Mouse (Mus musculus) hindbrain, embryonic 11.5 days (tissue): ENCODE measurements around the gene Tbc1d10a. TPM values are rescaled to one million over a fixed set of nuclear protein-coding genes. Genes with fewer than 3 reads are reported as not detected.

ENCODE experiments used
- ATAC-seq: fragments of 200-750 bp; cut with Nextera tagmentation; 2 replicates; pipeline ENCODE4 v1.8.0; 2017; ENCODE audit warnings: mild to moderate bottlenecking, moderate TSS enrichment, moderate library complexity; ENCODE audit not compliant: low FRiP score
- DNase-seq: peaks from one replicate; pipeline ENCODE4 v3.0.0-alpha.2; 2015; ENCODE audit warnings: low spot score
- H3K27ac ChIP-seq: fragments of 300-500 bp; sonication (generic); 2 replicates; pipeline ENCODE4 v1.5.1; 2014; ENCODE audit warnings: mild to moderate bottlenecking, low read depth, low read length
- H3K27me3 ChIP-seq: fragments of 300-500 bp; sonication (generic); 2 replicates; pipeline ENCODE4 v1.6.1; 2014; ENCODE audit warnings: mild to moderate bottlenecking, low read length, moderate library complexity, mixed read lengths; ENCODE audit not compliant: control insufficient read depth, insufficient read depth
- H3K36me3 ChIP-seq: fragments of 300-500 bp; sonication (generic); 2 replicates; pipeline ENCODE4 v1.6.1; 2014; ENCODE audit warnings: mild to moderate bottlenecking, low read length, moderate library complexity, mixed read lengths; ENCODE audit not compliant: control insufficient read depth, insufficient read depth
- H3K4me1 ChIP-seq: fragments of 300-500 bp; sonication (generic); replicated peaks from 2 replicates; pipeline ENCODE4 v1.6.1; 2014; ENCODE audit warnings: low read length, mixed read lengths; ENCODE audit not compliant: control insufficient read depth, insufficient read depth
- H3K4me2 ChIP-seq: fragments of 300-500 bp; sonication (generic); replicated peaks from 2 replicates; pipeline ENCODE4 v1.6.1; 2014; ENCODE audit warnings: mild to moderate bottlenecking, low read depth, low read length
- H3K4me3 ChIP-seq: fragments of 300-500 bp; sonication (generic); 2 replicates; pipeline ENCODE4 v1.5.1; 2014; ENCODE audit warnings: low read depth, low read length
- H3K9ac ChIP-seq: fragments of 300-500 bp; sonication (generic); 2 replicates; pipeline ENCODE4 v1.6.1; 2014; ENCODE audit warnings: low read depth, low read length
- H3K9me3 ChIP-seq: fragments of 300-500 bp; sonication (generic); 2 replicates; pipeline ENCODE4 v1.6.1; 2016; ENCODE audit warnings: low read length; ENCODE audit not compliant: control insufficient read depth
- WGBS: fragments of 180-500 bp; shearing (Covaris S2); extraction: QIAGEN DNeasy Blood & Tissue Kit; methylation state at CpG from one replicate; pipeline ENCODE4 v1.1.7; 2014; 5-methylcytosine and 5-hydroxymethylcytosine counted together
- polyA plus RNA-seq: library from polyadenylated mRNA; unstranded; fragments of >200 nt; fragmentation: Nextera tagmentation; extraction: Ambion mirVana; gene quantifications from 2 replicates; pipeline ENCODE4 v1.2.1, GENCODE M21; 2014

Tbc1d10a gene
- polyA plus RNA-seq, 1 experiment from 2014 or later: 13.8 TPM

- whole genome bisulfite sequencing: 82% methylated on average over 16 of the region's 16 CpGs
- no peak for ATAC-seq
- DNase-seq: no peak
Measured at GRCm38 (mm10) chr11:4235665-4236545, 49.3 kb downstream of the Tbc1d10a start, which contains the start of gene Osm. TSS of gene Osm (plus strand) at chr11:4236420.

DNA sequence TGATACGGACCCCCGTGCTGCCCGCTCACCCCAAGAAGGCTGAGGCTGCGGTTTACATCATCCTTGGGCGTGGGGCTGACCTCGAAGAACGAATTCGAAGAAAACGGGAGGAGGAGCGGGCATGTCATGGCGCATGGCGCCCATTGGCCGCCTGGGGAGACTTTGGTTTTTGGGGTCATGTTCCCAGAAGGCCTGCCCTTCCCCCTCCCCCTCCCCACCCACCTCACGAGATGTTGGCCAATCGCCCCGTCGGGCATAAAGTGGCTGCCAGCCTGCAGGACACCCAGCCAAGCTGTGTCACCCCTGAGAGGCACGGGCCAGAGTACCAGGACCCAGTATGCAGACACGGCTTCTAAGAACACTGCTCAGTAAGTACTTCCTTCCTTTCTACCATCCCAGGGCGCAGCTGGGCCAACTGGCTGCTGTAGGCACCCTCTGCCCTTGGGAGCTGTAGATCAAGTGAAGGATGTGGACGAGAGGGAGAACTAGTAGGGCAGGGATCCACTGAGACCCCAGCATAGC lies 50.0 kb downstream of the Tbc1d10a start:
- WGBS: 94% methylated on average over 21 of the region's 21 CpGs
- Histone ChIP-seq H3K4me1 (no peaks in the 10 kb centered on the region), H3K27ac (no peak overlapping the region), H3K9ac (no peak overlapping the region), H3K9me3 (no peaks in the 10 kb centered on the region), H3K36me3 (no peaks in the 10 kb centered on the region), H3K4me3 (no peak overlapping the region), H3K4me2 (no peak overlapping the region), H3K27me3 (no peaks in the 10 kb centered on the region)
- DNase-seq (no peak), ATAC-seq (no peak)

More at GRCm38 (mm10) chr11:4235665-4236545, 49.3 kb downstream of the Tbc1d10a start, which contains the start of gene Osm:
- Histone ChIP-seq H3K4me2 (no peak within 1 kb of the TSS), H3K4me1 (no peaks in the 10 kb centered on the region), H3K9me3 (no peaks in the 10 kb centered on the region), H3K27me3 (no peaks in the 10 kb centered on the region), H3K4me3 (no peak within 1 kb of the TSS), H3K27ac (no peak within 1 kb of the TSS), H3K36me3 (no peaks in the 10 kb centered on the region), H3K9ac (no peak within 1 kb of the TSS)

- 82% methylated on average over 17 of the region's 18 CpGs for whole genome bisulfite sequencing
- Histone ChIP-seq H3K4me3 (no peak overlapping the region), H3K4me2 (no peak overlapping the region), H3K27me3 (no peaks in the 10 kb centered on the region), H3K9ac (no peak overlapping the region), H3K9me3 (no peaks in the 10 kb centered on the region), H3K36me3 (no peaks in the 10 kb centered on the region), H3K27ac (no peak overlapping the region), H3K4me1 (no peaks in the 10 kb centered on the region)
- no peak for ATAC-seq
- no peak for DNase-seq
Measured at GRCm38 (mm10) chr11:4237389-4237912, 50.9 kb downstream of the Tbc1d10a start.

GRCm38 (mm10) chr11:4238167-4238566 lies 51.6 kb downstream of the Tbc1d10a start:
- 87% methylated on average over 6 of the region's 6 CpGs for WGBS

DNA sequence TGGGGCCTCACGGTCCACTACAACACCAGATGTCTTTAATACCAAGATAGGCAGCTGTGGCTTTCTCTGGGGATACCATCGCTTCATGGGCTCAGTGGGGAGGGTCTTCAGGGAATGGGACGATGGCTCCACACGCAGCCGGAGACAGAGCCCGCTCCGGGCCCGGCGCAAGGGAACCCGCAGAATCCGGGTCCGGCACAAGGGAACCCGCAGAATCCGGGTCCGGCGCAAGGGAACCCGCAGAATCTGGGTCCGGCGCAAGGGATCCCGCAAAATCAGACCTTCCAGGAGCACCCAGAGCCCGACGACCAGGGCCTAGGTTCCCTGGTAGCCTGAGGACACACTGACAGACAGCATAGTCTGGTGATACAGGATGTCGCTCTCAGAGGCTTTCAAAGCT lies 53.1 kb downstream of the Tbc1d10a start:
- Histone ChIP-seq H3K9me3 (no peaks in the 10 kb centered on the region), H3K27ac (no peak overlapping the region), H3K4me2 (no peak overlapping the region), H3K27me3 (no peaks in the 10 kb centered on the region), H3K9ac (no peak overlapping the region), H3K36me3 (no peaks in the 10 kb centered on the region), H3K4me1 (no peaks in the 10 kb centered on the region), H3K4me3 (no peak overlapping the region)
- ATAC-seq (no peak), DNase-seq (no peak)
- WGBS: 90% methylated on average over 23 of the region's 23 CpGs

More at GRCm38 (mm10) chr11:4238167-4238566, 51.6 kb downstream of the Tbc1d10a start:
- Histone ChIP-seq H3K27ac (no peak overlapping the region), H3K4me3 (no peak overlapping the region), H3K4me2 (no peak overlapping the region), H3K9me3 (no peaks in the 10 kb centered on the region), H3K27me3 (no peaks in the 10 kb centered on the region), H3K36me3 (no peaks in the 10 kb centered on the region), H3K9ac (no peak overlapping the region), H3K4me1 (no peaks in the 10 kb centered on the region)
- DNase-seq (no peak), ATAC-seq (no peak)

- Histone ChIP-seq H3K36me3 (no peaks in the 10 kb centered on the region), H3K9me3 (no peaks in the 10 kb centered on the region), H3K27me3 (no peaks in the 10 kb centered on the region), H3K9ac (no peak overlapping the region), H3K27ac (no peak overlapping the region), H3K4me2 (no peak overlapping the region), H3K4me1 (no peaks in the 10 kb centered on the region), H3K4me3 (no peak overlapping the region)
- ATAC-seq (no peak), DNase-seq (no peak)
- 73% methylated on average over 7 of the region's 7 CpGs for WGBS
Measured at GRCm38 (mm10) chr11:4240151-4240550, 53.6 kb downstream of the Tbc1d10a start.

- H3K4me1 ChIP-seq: no peaks in the 10 kb centered on the region
- no peak overlapping the region for H3K27ac ChIP-seq
- DNase-seq (no peak), ATAC-seq (no peak)
- no peaks in the 10 kb centered on the region for H3K27me3 ChIP-seq
- H3K4me2 ChIP-seq: no peak overlapping the region
- H3K36me3 ChIP-seq: no peaks in the 10 kb centered on the region
- H3K4me3 ChIP-seq: no peak overlapping the region
- H3K9me3 ChIP-seq: no peaks in the 10 kb centered on the region
- no peak overlapping the region for H3K9ac ChIP-seq
- 86% methylated on average over 4 of the region's 4 CpGs for WGBS
Measured at GRCm38 (mm10) chr11:4241180-4241579, 54.6 kb downstream of the Tbc1d10a start.

- Histone ChIP-seq H3K27me3 (no peaks in the 10 kb centered on the region), H3K4me3 (no peak overlapping the region), H3K36me3 (no peaks in the 10 kb centered on the region), H3K4me2 (no peak overlapping the region), H3K9me3 (no peaks in the 10 kb centered on the region), H3K9ac (no peak overlapping the region), H3K4me1 (no peaks in the 10 kb centered on the region), H3K27ac (no peak overlapping the region)
- ATAC-seq: no peak
- WGBS: 74% methylated on average over 6 of the region's 6 CpGs
- no peak for DNase-seq
Measured at GRCm38 (mm10) chr11:4246126-4246525, 59.5 kb downstream of the Tbc1d10a start.
